In genomic region chr2:16147999-16148398, GRCm38 (mm10) we compare ENCODE assay signal across 32 mouse cellular contexts.
DNase-seq lines count a peak whose midpoint lies in the region; ATAC-seq and TF ChIP-seq lines count a peak whose summit lies in the region.
"Had no signal": no experiment of that assay in that cellular context is flagged by ENCODE, and none has a peak within 500 bp of the region (broad histone marks: within the 10 kb centered on the region; RNA-seq: fewer than 3 reads in every experiment).

No protein-coding gene starts in this region.

- TF ChIP-seq EP300 in stomach, postnatal 0 days (optimal IDR thresholded peaks at IDR 0.05), result no peak

- H3K9me3 ChIP-seq in limb, embryonic 14.5 days (ENCODE audit: control insufficient read depth, low read length), result no peaks in the 10 kb centered on the region
- no peaks in the 10 kb centered on the region for H3K9me3 ChIP-seq in limb, embryonic 10.5 days (replicated peaks)
- no peaks in the 10 kb centered on the region for H3K9me3 ChIP-seq in stomach, embryonic 16.5 days (replicated peaks; ENCODE audit: control insufficient read depth, low read length)
- no peaks in the 10 kb centered on the region for H3K9me3 ChIP-seq in stomach, postnatal 0 days (ENCODE audit: control insufficient read depth, low read length)
- no peaks in the 10 kb centered on the region for H3K9me3 ChIP-seq in hindbrain, embryonic 16.5 days (ENCODE audit: control insufficient read depth, low read length)
- H3K9me3 ChIP-seq: embryonic facial prominence, embryonic 13.5 days; forebrain, embryonic 12.5 days; G1E; hindbrain, embryonic 10.5 days; hindbrain, embryonic 15.5 days; kidney, embryonic 15.5 days; midbrain, embryonic 10.5 days; neural tube, embryonic 12.5 days had no signal

- no peaks in the 10 kb centered on the region for H3K4me1 ChIP-seq in limb, embryonic 14.5 days (ENCODE audit: control insufficient read depth, insufficient read depth, low read length)
- no peaks in the 10 kb centered on the region for H3K4me1 ChIP-seq in limb, embryonic 10.5 days
- no peaks in the 10 kb centered on the region for H3K4me1 ChIP-seq in stomach, embryonic 16.5 days (ENCODE audit: control insufficient read depth, insufficient read depth, low read length)
- no peaks in the 10 kb centered on the region for H3K4me1 ChIP-seq in stomach, postnatal 0 days (replicated peaks; ENCODE audit: control insufficient read depth, insufficient read depth)
- peaks cover 3% of the 10 kb centered on the region; the same call in 1 of the 2 replicates for H3K4me1 ChIP-seq in embryonic fibroblast, embryonic 13.5 days (ENCODE audit: control insufficient read depth, insufficient read depth, low read length)
- no peaks in the 10 kb centered on the region for H3K4me1 ChIP-seq in hindbrain, embryonic 16.5 days (ENCODE audit: control insufficient read depth, insufficient read depth, low read depth, low read length)
- H3K4me1 ChIP-seq: forebrain, embryonic 12.5 days; hindbrain, embryonic 10.5 days; hindbrain, embryonic 15.5 days; kidney, embryonic 15.5 days; midbrain, embryonic 10.5 days; neural tube, embryonic 12.5 days had no signal

- H3K9ac ChIP-seq in limb, embryonic 14.5 days (ENCODE audit: low read depth, low read length, severe bottlenecking), result no peak overlapping the region
- H3K9ac ChIP-seq in stomach, embryonic 16.5 days (ENCODE audit: low read length), result no peak overlapping the region
- no peak overlapping the region for H3K9ac ChIP-seq in stomach, postnatal 0 days (ENCODE audit: low read length)
- H3K9ac ChIP-seq in hindbrain, embryonic 16.5 days (ENCODE audit: low read depth, low read length), result no peak overlapping the region
- H3K9ac ChIP-seq: embryonic facial prominence, embryonic 13.5 days; forebrain, embryonic 12.5 days; forebrain, postnatal 0 days; hindbrain, embryonic 15.5 days; kidney, embryonic 15.5 days; liver, embryonic 14.5 days; neural tube, embryonic 12.5 days had no signal

- ATAC-seq in limb, embryonic 14.5 days (ENCODE audit: low FRiP score, low read depth), result no peak
- 0 out of 2 replicates have a peak, but pooled peaks have one; percentile 29 for ATAC-seq in stomach, embryonic 16.5 days (ENCODE audit: insufficient read depth, low FRiP score)
- no peak for ATAC-seq in stomach, postnatal 0 days (ENCODE audit: low FRiP score, low TSS enrichment)
- ATAC-seq in hindbrain, embryonic 16.5 days, result no peak
- ATAC-seq: forebrain, postnatal 0 days had no signal

- no peak for TF ChIP-seq POLR2A in limb, embryonic 14.5 days (IDR thresholded peaks at IDR 0.05; ENCODE audit: borderline replicate concordance, extremely low read depth, insufficient read depth, insufficient read length)
- TF ChIP-seq POLR2A in embryonic fibroblast, embryonic 13.5 days (IDR thresholded peaks at IDR 0.05; ENCODE audit: low read depth, low read length), result no peak

- no peaks in the 10 kb centered on the region for H3K27me3 ChIP-seq in limb, embryonic 14.5 days (ENCODE audit: control insufficient read depth, insufficient read depth, low read length)
- H3K27me3 ChIP-seq in limb, embryonic 10.5 days (ENCODE audit: low read depth, poor library complexity, severe bottlenecking), result no peaks in the 10 kb centered on the region
- H3K27me3 ChIP-seq in stomach, embryonic 16.5 days (ENCODE audit: control insufficient read depth, insufficient read depth, low read length), result no peaks in the 10 kb centered on the region
- no peaks in the 10 kb centered on the region for H3K27me3 ChIP-seq in stomach, postnatal 0 days (ENCODE audit: control insufficient read depth, insufficient read depth, low read length)
- no peaks in the 10 kb centered on the region for H3K27me3 ChIP-seq in hindbrain, embryonic 16.5 days (replicated peaks; ENCODE audit: control insufficient read depth, insufficient read depth, low read length)
- H3K27me3 ChIP-seq: embryonic facial prominence, embryonic 13.5 days; forebrain, embryonic 12.5 days; hindbrain, embryonic 15.5 days; kidney, embryonic 15.5 days; neural tube, embryonic 12.5 days had no signal

- no peak for TF ChIP-seq CTCF in stomach, postnatal 0 days (IDR thresholded peaks at IDR 0.05; ENCODE audit: low read depth)
- TF ChIP-seq CTCF in embryonic fibroblast, embryonic 13.5 days (IDR thresholded peaks at IDR 0.05; ENCODE audit: borderline replicate concordance, insufficient read depth, low read length), result no peak

- H3K36me3 ChIP-seq in limb, embryonic 14.5 days (ENCODE audit: control insufficient read depth, insufficient read depth, low read length), result no peaks in the 10 kb centered on the region
- no peaks in the 10 kb centered on the region for H3K36me3 ChIP-seq in limb, embryonic 10.5 days
- H3K36me3 ChIP-seq in stomach, embryonic 16.5 days (ENCODE audit: control insufficient read depth, insufficient read depth, low read length), result no peaks in the 10 kb centered on the region
- H3K36me3 ChIP-seq in stomach, postnatal 0 days (ENCODE audit: control insufficient read depth, insufficient read depth, low read length), result no peaks in the 10 kb centered on the region
- no peaks in the 10 kb centered on the region for H3K36me3 ChIP-seq in hindbrain, embryonic 16.5 days (ENCODE audit: control insufficient read depth, insufficient read depth, low read length)
- H3K36me3 ChIP-seq: embryonic facial prominence, embryonic 13.5 days; forebrain, embryonic 12.5 days; G1E; hindbrain, embryonic 10.5 days; hindbrain, embryonic 15.5 days; kidney, embryonic 15.5 days; midbrain, embryonic 10.5 days; neural tube, embryonic 12.5 days had no signal

- H3K27ac ChIP-seq in limb, embryonic 14.5 days (replicated peaks; ENCODE audit: low read depth, low read length), result no peak overlapping the region
- H3K27ac ChIP-seq in limb, embryonic 10.5 days, result no peak overlapping the region
- no peak overlapping the region for H3K27ac ChIP-seq in stomach, embryonic 16.5 days (ENCODE audit: low read length)
- H3K27ac ChIP-seq in stomach, postnatal 0 days (replicated peaks), result no peak overlapping the region
- H3K27ac ChIP-seq in embryonic fibroblast, embryonic 13.5 days (ENCODE audit: insufficient read depth, low read length), result peak overlapping the region; percentile 91; the same call in 1 of the 2 replicates
- H3K27ac ChIP-seq in hindbrain, embryonic 16.5 days (ENCODE audit: low read depth, low read length), result no peak overlapping the region
- H3K27ac ChIP-seq: forebrain, embryonic 12.5 days; hindbrain, embryonic 10.5 days; hindbrain, embryonic 15.5 days; kidney, embryonic 15.5 days; liver, embryonic 14.5 days; midbrain, embryonic 10.5 days; neural tube, embryonic 12.5 days had no signal

- H3K4me3 ChIP-seq in limb, embryonic 14.5 days (replicated peaks; ENCODE audit: low read length), result no peak overlapping the region
- H3K4me3 ChIP-seq in limb, embryonic 10.5 days, result no peak overlapping the region
- H3K4me3 ChIP-seq in stomach, embryonic 16.5 days (replicated peaks; ENCODE audit: low read length), result no peak overlapping the region
- no peak overlapping the region for H3K4me3 ChIP-seq in stomach, postnatal 0 days (ENCODE audit: low read depth, low read length)
- no peak overlapping the region for H3K4me3 ChIP-seq in embryonic fibroblast, embryonic 13.5 days (ENCODE audit: insufficient read depth, low read length)
- H3K4me3 ChIP-seq in hindbrain, embryonic 16.5 days (ENCODE audit: low read length), result no peak overlapping the region
- H3K4me3 ChIP-seq: embryonic facial prominence, embryonic 13.5 days; forebrain, embryonic 12.5 days; hindbrain, embryonic 10.5 days; hindbrain, embryonic 15.5 days; kidney, embryonic 15.5 days; midbrain, embryonic 10.5 days; myocyte; neural tube, embryonic 12.5 days had no signal

- no peak overlapping the region for H3K4me2 ChIP-seq in limb, embryonic 14.5 days (replicated peaks; ENCODE audit: low read depth, low read length, severe bottlenecking)
- H3K4me2 ChIP-seq in stomach, embryonic 16.5 days (ENCODE audit: low read depth, low read length), result no peak overlapping the region
- no peak overlapping the region for H3K4me2 ChIP-seq in stomach, postnatal 0 days (replicated peaks; ENCODE audit: low read depth)
- no peak overlapping the region for H3K4me2 ChIP-seq in hindbrain, embryonic 16.5 days (ENCODE audit: low read length)
- H3K4me2 ChIP-seq: embryonic facial prominence, embryonic 13.5 days; forebrain, embryonic 12.5 days; hindbrain, embryonic 15.5 days; kidney, embryonic 15.5 days; neural tube, embryonic 12.5 days had no signal

- DNase-seq in limb, embryonic 14.5 days (ENCODE audit: low spot score), result peak; percentile 7
- DNase-seq in limb, embryonic 10.5 days (ENCODE audit: low spot score), result no peak
- no peak for DNase-seq in stomach, postnatal 0 days (ENCODE audit: low spot score)
- no peak for DNase-seq in urinary bladder, postnatal 36 days (ENCODE audit: low spot score in 2 of 2)
- DNase-seq: adrenal gland, postnatal 25 days; cerebellum, adult 11-12 months; cerebellum, adult 9-11 months; embryo, embryonic 11 days; forebrain, postnatal 0 days; gastrocnemius, postnatal 14 days; heart, postnatal 14 days; kidney, adult 11 months; kidney, postnatal 36 days; left cerebral cortex, postnatal 4 days; liver; right cerebral cortex, adult 18-20 months; spleen, adult 18-20 months; thymus, adult 2 months; thymus, postnatal 36 days had no signal

- 72% methylated on average over 1 of the region's 1 CpGs for WGBS in limb, embryonic 14.5 days
- 86% methylated on average over 1 of the region's 1 CpGs for whole genome bisulfite sequencing in limb, embryonic 10.5 days
- 42% methylated on average over 1 of the region's 1 CpGs for WGBS in stomach, embryonic 16.5 days
- WGBS in stomach, postnatal 0 days, result 31% methylated on average over 1 of the region's 1 CpGs
- 79% methylated on average over 1 of the region's 1 CpGs for WGBS in hindbrain, embryonic 16.5 days
